Mouse (Mus musculus) erythroblast, embryonic 14.5 days (primary cell): ENCODE results near the gene Vwa3b.

ENCODE experiments used
- GATA1 ChIP-seq: IDR thresholded peaks from 2 replicates; pipeline ENCODE4 v1.6.1; 2012; ENCODE audit warnings: low read length, inconsistent platforms, mixed read lengths
- TAL1 ChIP-seq: IDR thresholded peaks from 3 replicates; pipeline ENCODE4 v1.6.1; 2012; ENCODE audit warnings: low read length, inconsistent platforms, mixed read lengths

GRCm38 (mm10) chr1:37063053-37063452 lies 36.7 kb downstream of the Vwa3b start:
- no peak for TF ChIP-seq TAL1
- TF ChIP-seq GATA1 = no peak
